Mouse (Mus musculus) kidney, adult 2 months (tissue): ENCODE data around the gene Ankdd1a. TPM values are rescaled to one million over a fixed set of nuclear protein-coding genes. Genes with fewer than 3 reads are reported as not detected.

Experiments
- DNase-seq: peaks from one replicate; pipeline ENCODE4 v3.0.0; 2021
- H3K27ac ChIP-seq: fragments of 200-500 bp; 2 replicates; pipeline ENCODE4 v1.5.1; 2012; ENCODE audit warnings: low read depth, low read length, control low read depth, inconsistent platforms; ENCODE audit not compliant: insufficient read depth
- H3K27me3 ChIP-seq: fragments of 200-500 bp; replicated peaks from 2 replicates; pipeline ENCODE4 v1.6.1; 2012; ENCODE audit warnings: mild to moderate bottlenecking, moderate library complexity, low read length, inconsistent platforms; ENCODE audit not compliant: control insufficient read depth, insufficient read depth
- H3K36me3 ChIP-seq: fragments of 200-500 bp; 2 replicates; pipeline ENCODE4 v1.6.1; 2012; ENCODE audit warnings: mild to moderate bottlenecking, moderate library complexity, low read length, inconsistent platforms; ENCODE audit not compliant: control insufficient read depth, insufficient read depth
- H3K4me1 ChIP-seq: fragments of 200-500 bp; 2 replicates; pipeline ENCODE4 v1.6.1; 2011; ENCODE audit warnings: low read length; ENCODE audit not compliant: control insufficient read depth, insufficient read depth
- H3K4me3 ChIP-seq: fragments of 200-500 bp; 2 replicates; pipeline ENCODE4 v1.5.1; 2011; ENCODE audit warnings: mild to moderate bottlenecking, low read depth, low read length, control low read depth; ENCODE audit not compliant: insufficient read depth
- CTCF ChIP-seq: fragments of 200-500 bp; conservative IDR thresholded peaks from 2 replicates; pipeline ENCODE4 v1.5.1; 2011; ENCODE audit warnings: low read depth, mild to moderate bottlenecking, control low read depth, low read length, moderate library complexity, mixed read lengths; ENCODE audit not compliant: insufficient read depth, insufficient read length
- POLR2A ChIP-seq: fragments of 200-500 bp; IDR thresholded peaks from one replicate; pipeline ENCODE4 v1.6.1; 2011; ENCODE audit warnings: low read depth, low read length, control low read depth
- WGBS: fragments of 180-500 bp; shearing (Covaris S2); methylation state at CpG from one replicate; pipeline ENCODE4 v1.1.7; 2018; 5-methylcytosine and 5-hydroxymethylcytosine counted together
- polyA plus RNA-seq: library from polyadenylated mRNA; depleted of rRNA; stranded (reverse); fragments of >200 nt; gene quantifications from 2 replicates; pipeline ENCODE4 v1.2.3, GENCODE M21; 2012

The Ankdd1a gene
- polyA plus RNA-seq, 1 experiment, result 0.06 TPM

DNA sequence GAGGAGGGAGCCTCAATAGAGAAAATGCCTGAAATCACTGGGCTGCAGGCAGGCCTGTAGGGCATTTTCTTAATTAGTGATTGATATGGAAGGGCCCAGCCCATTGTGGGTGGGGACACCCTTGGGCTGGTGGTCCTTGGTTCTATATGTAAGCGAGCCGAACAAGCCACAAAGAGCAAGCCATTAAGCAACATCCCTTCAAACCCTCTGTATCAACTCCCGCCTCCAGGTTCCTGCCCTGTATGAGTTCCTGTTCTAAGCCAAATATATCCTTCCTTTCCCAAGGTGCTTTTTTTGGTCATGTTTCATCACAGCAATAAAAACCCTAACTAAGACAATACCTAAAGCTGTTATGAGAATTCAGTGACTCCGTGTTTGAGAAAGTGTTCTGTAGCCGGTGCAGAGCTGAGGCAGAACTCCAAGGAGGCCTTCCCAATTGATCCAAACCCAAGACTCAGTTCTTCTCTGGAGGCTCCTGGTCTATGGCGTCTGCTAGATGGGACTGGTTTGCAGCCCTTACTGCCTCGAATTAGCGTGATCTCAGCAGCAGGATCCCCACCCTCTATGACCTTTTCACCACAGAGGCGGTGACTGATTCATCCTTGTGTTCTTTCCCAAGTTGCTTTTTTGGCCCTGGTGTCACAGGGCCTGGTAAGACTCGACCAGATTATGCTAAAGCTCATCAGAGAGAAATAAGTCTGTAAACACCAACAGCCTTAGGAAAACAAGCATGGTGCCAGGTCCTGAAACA, 5.6 kb upstream of the Ankdd1a start:
- WGBS, result 83% methylated on average over 10 of the region's 10 CpGs
- Histone ChIP-seq H3K36me3 (no peaks in the 10 kb centered on the region), H3K27me3 (no peaks in the 10 kb centered on the region), H3K4me3 (no peak overlapping the region), H3K27ac (no peak overlapping the region), H3K4me1 (no peaks in the 10 kb centered on the region)
- DNase-seq, result no peak
- TF ChIP-seq CTCF (no peak), POLR2A (no peak)

GRCm38 (mm10) chr9:65523611-65524364, 3.8 kb upstream of the Ankdd1a start:
- Histone ChIP-seq H3K27ac (no peak overlapping the region), H3K27me3 (no peaks in the 10 kb centered on the region; the same call in 1 of the 2 replicates), H3K36me3 (no peaks in the 10 kb centered on the region), H3K4me3 (no peak overlapping the region), H3K4me1 (no peaks in the 10 kb centered on the region)
- TF ChIP-seq CTCF (peak; percentile 98), POLR2A (no peak)
- 24% methylated on average over 14 of the region's 14 CpGs for WGBS
- peak; percentile 88 for DNase-seq

DNA sequence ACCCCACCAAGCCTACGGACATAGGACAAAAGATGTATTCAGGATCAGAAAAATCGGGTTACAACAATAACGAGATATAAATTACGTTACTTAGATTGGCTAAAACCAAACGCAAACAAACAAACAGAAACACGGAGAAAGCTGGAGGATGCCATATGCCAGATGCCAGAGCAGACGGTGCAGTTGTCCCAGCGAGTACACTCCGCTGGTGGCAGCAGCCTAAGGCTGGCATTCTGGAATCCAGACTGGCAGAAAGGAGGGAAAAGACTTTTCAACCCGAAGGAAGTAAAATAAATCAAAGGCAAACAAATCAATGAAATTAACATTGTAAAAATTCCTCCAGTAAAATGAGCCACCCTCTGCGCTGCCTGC, 498 bp upstream of the Ankdd1a start:
- Histone ChIP-seq H3K27me3 (no peaks in the 10 kb centered on the region; the same call in 1 of the 2 replicates), H3K27ac (no peak overlapping the region), H3K36me3 (no peaks in the 10 kb centered on the region), H3K4me1 (no peaks in the 10 kb centered on the region), H3K4me3 (no peak overlapping the region)
- no peak for DNase-seq
- WGBS, result 19% methylated on average over 11 of the region's 11 CpGs
- no peak for TF ChIP-seq POLR2A
- TF ChIP-seq CTCF, result no peak

DNA sequence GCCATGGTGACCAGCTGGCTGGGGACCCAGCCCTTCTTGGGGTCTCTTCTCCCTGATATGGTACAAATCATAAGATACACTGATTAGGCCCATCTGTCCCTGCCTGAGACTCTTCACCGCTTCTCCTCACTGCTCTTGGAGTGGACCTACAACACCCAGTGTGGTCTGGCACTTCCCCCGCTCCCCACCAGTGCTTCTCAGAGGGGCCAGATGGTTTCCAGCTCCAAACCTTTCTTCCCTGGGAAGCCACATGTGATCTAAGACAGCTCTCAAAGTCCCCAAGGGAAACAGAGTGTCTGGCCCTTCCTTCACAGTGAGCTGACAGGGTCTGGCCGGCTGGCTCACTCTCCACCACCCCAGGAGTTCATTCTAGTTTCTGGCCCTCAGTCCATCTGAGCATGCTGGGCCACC, 5.1 kb downstream of the Ankdd1a start:
- Histone ChIP-seq H3K27me3 (no peaks in the 10 kb centered on the region; the same call in 1 of the 2 replicates), H3K27ac (no peak overlapping the region), H3K4me1 (no peaks in the 10 kb centered on the region), H3K4me3 (no peak overlapping the region), H3K36me3 (no peaks in the 10 kb centered on the region)
- DNase-seq, result no peak
- 69% methylated on average over 3 of the region's 3 CpGs for WGBS
- TF ChIP-seq CTCF, result no peak
- no peak for TF ChIP-seq POLR2A

DNA sequence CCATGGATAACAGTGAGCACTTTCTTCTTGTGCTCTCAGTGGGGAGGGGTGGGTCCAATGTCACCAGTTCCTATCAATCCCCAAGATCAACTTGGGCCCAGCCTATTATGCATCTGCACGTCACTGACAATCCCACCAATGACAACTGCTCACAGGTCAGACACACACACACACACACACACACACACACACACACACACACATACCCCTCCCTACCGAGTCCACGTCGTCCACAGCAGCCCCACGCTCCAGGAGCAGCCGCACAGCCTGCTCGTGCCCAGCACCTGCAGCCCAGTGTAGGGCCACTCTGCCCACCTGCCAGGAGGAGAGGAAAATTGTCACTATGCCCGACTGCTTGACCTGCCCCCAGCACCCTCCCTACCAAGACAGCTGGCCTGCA, 5.6 kb downstream of the Ankdd1a start:
- 75% methylated on average over 8 of the region's 8 CpGs for WGBS
- TF ChIP-seq POLR2A (no peak), CTCF (no peak)
- no peaks in the 10 kb centered on the region for H3K27me3 ChIP-seq
- no peaks in the 10 kb centered on the region for H3K36me3 ChIP-seq
- no peak for DNase-seq
- no peak overlapping the region for H3K27ac ChIP-seq
- H3K4me1 ChIP-seq, result no peaks in the 10 kb centered on the region
- H3K4me3 ChIP-seq, result no peak overlapping the region

DNA sequence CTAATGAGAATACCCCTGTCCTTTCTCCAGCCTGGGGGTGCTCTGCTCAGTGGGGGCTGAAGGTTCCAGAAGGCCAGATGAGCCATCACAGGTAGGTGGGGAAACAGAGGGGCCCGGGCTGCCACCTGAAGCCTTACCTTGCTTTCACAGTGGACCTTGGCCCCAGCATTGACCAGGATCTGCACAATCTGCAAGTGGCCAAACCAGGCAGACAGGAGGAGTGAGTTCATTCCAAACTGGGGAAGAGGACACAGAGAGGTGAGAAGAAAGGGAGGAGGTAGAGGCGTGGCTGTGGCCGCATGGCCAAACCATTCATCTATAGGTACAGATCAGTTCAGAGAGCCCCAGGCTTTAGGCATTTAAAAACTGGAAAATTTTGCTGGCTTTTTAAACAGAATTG, 7.5 kb downstream of the Ankdd1a start:
- Histone ChIP-seq H3K27me3 (no peaks in the 10 kb centered on the region), H3K36me3 (no peaks in the 10 kb centered on the region), H3K4me1 (no peaks in the 10 kb centered on the region), H3K4me3 (no peak overlapping the region), H3K27ac (no peak overlapping the region)
- DNase-seq, result no peak
- WGBS, result 69% methylated on average over 3 of the region's 3 CpGs
- TF ChIP-seq CTCF (no peak), POLR2A (no peak)

DNA sequence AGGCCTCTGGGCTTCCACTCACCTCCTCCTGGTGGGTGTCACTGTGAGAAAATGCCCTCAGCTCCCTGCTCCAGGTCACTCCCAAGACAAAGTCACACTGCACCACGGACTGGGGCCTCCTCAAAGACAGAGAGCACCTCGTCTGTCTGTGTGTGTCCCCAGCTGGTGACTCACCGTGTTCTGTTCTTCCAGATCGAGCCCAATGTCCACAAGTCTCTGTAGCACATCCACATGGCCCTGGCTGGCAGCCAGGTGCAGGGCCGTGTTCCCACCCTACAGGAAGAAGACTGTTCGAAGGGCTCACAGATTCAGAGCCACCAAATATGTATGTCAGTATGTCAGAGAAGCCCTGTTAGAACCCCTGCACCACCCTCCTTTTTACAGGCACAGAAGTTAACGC, 11.5 kb downstream of the Ankdd1a start:
- H3K27me3 ChIP-seq, result no peaks in the 10 kb centered on the region
- no peak for DNase-seq
- TF ChIP-seq POLR2A, result no peak
- no peak for TF ChIP-seq CTCF
- no peak overlapping the region for H3K4me3 ChIP-seq
- WGBS, result 53% methylated on average over 7 of the region's 7 CpGs
- no peaks in the 10 kb centered on the region for H3K36me3 ChIP-seq
- H3K27ac ChIP-seq, result no peak overlapping the region
- no peaks in the 10 kb centered on the region for H3K4me1 ChIP-seq
